Mouse (Mus musculus) cortical plate, adult 2 months (tissue): Measurements from ENCODE around the gene Grb2.

ENCODE experiments used
- CTCF ChIP-seq: fragments of 200-500 bp; IDR thresholded peaks from 2 replicates; pipeline ENCODE4 v1.5.1; 2011; ENCODE audit warnings: mild to moderate bottlenecking, control low read depth, low read length; ENCODE audit not compliant: insufficient read depth; ENCODE audit errors: extremely low read depth
- POLR2A ChIP-seq: fragments of 200-500 bp; IDR thresholded peaks from 2 replicates; pipeline ENCODE4 v1.6.1; 2011; ENCODE audit warnings: mild to moderate bottlenecking, low read length, control low read depth; ENCODE audit not compliant: insufficient read depth; ENCODE audit errors: extremely low read depth

GRCm38 (mm10) chr11:115708956-115709828, 795 bp upstream of the Grb2 start:
- no peak for TF ChIP-seq CTCF
- TF ChIP-seq POLR2A: no peak
